Mouse (Mus musculus): ENCODE measurements around the gene Jrkl. TPM values are rescaled to one million over a fixed set of nuclear protein-coding genes. Genes with fewer than 3 reads are reported as not detected.

Jrkl gene
- total and polyA plus RNA-seq, 2 experiments from 2014 or later = 5.4 to 8.9 TPM

DNA sequence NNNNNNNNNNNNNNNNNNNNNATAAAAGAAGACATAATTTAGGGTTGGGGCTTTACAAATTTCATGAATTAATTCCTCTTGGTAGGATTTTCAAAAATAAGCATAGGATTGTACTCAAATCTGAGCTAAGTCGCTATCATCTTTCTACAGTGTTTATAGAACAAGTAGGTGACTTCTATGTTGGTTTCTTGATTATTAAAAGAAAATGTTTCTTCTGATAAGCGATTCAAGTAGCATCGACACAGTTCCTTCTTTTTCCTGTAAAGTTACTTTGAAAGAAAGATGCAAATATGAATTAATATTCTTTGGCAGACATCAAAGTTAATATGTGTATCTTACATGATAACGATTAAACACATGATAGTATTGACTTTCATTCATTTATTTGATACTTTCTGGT is 2.5 kb upstream of the Jrkl start:
- Histone ChIP-seq H3K4me3 (ENCODE audit: low read depth, low read length) (no peak overlapping the region), H3K4me1 (ENCODE audit: insufficient read depth) (peaks cover 7% of the 10 kb centered on the region; the same call in 1 of the 2 replicates), H3K27me3 (ENCODE audit: insufficient read depth, low read length) (no peaks in the 10 kb centered on the region), H3K4me2 (ENCODE audit: low read depth) (no peak overlapping the region), H3K36me3 (ENCODE audit: insufficient read depth) (no peaks in the 10 kb centered on the region), H3K27ac (ENCODE audit: low read depth, low read length) (no peak overlapping the region), H3K9ac (no peak overlapping the region), H3K9me3 (ENCODE audit: low read length) (no peaks in the 10 kb centered on the region)
- no peak for ATAC-seq
- WGBS = 94% methylated on average over 4 of the region's 4 CpGs
- no peak for DNase-seq
- no peak for TF ChIP-seq CTCF (IDR thresholded peaks at IDR 0.05; ENCODE audit: low read depth)

DNA sequence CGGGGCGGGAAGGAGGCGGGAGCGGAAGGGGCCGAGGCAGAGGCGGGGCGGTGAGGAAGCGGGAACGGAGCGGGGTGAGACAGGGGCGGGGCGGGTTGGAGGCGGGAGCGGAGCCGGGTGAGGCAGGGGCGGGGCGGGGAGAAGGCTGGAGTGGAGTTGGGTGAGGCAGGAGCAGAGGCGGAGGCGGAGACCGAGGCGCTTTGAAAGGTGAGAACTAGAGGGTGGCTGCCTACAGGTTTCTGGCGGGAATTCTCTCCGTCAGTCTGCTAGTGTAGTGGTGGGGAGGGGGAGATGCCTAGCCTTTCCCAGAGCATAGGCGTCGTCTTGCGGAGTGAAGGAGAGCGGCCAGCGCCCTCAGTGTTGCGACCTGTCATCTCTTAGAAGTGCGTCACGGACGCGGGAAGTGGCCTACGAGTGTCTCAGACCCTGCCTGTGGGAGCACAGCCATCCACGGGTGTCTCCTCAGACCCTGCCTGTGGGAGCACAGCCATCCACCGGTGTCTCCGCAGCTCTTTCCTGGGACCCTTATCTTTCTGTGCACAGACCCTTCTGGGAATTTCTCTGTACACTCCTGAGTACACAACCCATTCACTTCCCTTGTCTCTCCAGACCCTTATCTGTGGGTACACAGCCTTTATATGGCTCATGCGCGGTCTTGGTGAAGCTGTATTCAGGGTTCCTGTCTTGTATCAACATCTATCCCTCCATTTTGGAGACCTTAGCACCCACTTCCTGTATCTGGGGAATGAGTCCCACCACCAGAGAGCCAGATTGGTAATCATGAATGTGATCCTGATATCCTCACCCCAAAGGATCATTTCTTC is 1.4 kb upstream of the Jrkl start, which contains the start of gene Ccdc82:
Gene Ccdc82 (plus strand): TSS at position 141 of the 824 bp plus-strand sequence.
- H3K4me2 ChIP-seq (ENCODE audit: low read depth) = peak within 1 kb of the TSS; percentile 72
- no peaks in the 10 kb centered on the region for H3K36me3 ChIP-seq (ENCODE audit: insufficient read depth)
- DNase-seq (peak; percentile 89), ATAC-seq (peak; percentile 96)
- H3K9me3 ChIP-seq (ENCODE audit: low read length) = no peaks in the 10 kb centered on the region
- peak within 1 kb of the TSS; percentile 83 for H3K27ac ChIP-seq (ENCODE audit: low read depth, low read length)
- no peaks in the 10 kb centered on the region for H3K27me3 ChIP-seq (ENCODE audit: insufficient read depth, low read length)
- H3K4me1 ChIP-seq (ENCODE audit: insufficient read depth) = peaks cover 7% of the 10 kb centered on the region; the same call in 1 of the 2 replicates
- no peak for TF ChIP-seq CTCF (IDR thresholded peaks at IDR 0.05; ENCODE audit: low read depth)
- WGBS = 4% methylated on average over 34 of the region's 39 CpGs
- H3K9ac ChIP-seq = peak within 1 kb of the TSS; percentile 75
- H3K4me3 ChIP-seq (ENCODE audit: low read depth, low read length) = peak within 1 kb of the TSS; percentile 70

DNA sequence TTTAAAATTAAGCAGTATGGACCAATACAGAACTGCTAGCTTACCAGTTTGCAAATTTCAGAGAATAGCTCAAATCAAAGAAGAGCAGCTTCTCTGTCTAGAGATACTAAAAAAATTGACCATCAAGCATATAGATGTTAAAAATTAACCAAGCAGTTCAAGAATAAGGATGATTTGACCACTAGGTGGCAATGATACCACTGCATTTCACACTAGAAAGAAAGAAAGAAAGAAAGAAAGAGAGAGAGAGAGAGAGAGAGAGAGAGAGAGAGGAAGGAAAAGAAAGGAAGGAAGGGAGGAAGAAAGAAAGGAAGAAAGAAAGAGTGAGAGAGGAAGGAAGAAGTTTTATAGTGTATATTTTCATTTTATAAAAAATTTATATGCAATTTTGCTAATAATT is 3.3 kb downstream of the Jrkl start:
- no peak overlapping the region for H3K27ac ChIP-seq (ENCODE audit: low read depth, low read length)
- ATAC-seq (no peak), DNase-seq (peak; percentile 41)
- H3K4me1 ChIP-seq (ENCODE audit: insufficient read depth) = peaks cover 7% of the 10 kb centered on the region; the same call in 1 of the 2 replicates
- no peaks in the 10 kb centered on the region for H3K36me3 ChIP-seq (ENCODE audit: insufficient read depth)
- no peaks in the 10 kb centered on the region for H3K9me3 ChIP-seq (ENCODE audit: low read length)
- no peak overlapping the region for H3K9ac ChIP-seq
- TF ChIP-seq CTCF (IDR thresholded peaks at IDR 0.05; ENCODE audit: low read depth) = peak; percentile 71
- H3K4me2 ChIP-seq (ENCODE audit: low read depth) = no peak overlapping the region
- H3K27me3 ChIP-seq (ENCODE audit: insufficient read depth, low read length) = no peaks in the 10 kb centered on the region
- no peak overlapping the region for H3K4me3 ChIP-seq (ENCODE audit: low read depth, low read length)

DNA sequence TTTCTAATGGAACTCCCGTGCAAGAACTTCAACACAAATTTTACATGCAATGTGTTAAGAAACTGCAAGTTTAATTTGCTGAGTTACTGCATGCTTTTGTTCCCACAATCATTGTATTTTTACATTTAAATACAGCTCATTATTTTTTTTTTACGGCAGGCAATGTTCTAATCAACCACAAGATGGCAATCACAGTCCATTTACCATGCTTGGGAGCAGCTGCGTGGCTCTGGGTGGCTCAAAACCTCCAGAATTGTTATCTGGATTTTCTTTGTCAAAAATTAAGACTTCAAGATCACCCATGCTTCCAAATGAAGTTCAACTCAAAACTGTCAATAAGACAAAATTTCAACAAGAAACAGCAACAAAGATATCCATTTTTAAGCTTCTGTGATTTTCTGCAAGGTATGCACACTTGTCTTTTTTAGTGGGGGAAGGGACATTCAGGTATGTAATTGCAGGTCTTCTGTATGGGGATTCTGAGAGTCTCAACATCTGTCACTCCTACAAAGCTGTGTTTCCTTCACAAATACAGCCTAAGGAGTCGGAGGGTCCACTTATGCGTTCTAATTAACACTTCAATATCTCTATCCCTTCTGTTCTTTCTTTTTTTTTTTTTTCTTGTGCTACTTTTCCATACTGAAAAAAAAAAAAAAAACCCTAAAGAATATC is 13.9 kb downstream of the Jrkl start:
- TF ChIP-seq CTCF (IDR thresholded peaks at IDR 0.05; ENCODE audit: low read depth) = peak; percentile 87
- peak; percentile 86 for ATAC-seq
- Histone ChIP-seq H3K9me3 (ENCODE audit: low read length) (no peaks in the 10 kb centered on the region), H3K27ac (ENCODE audit: low read depth, low read length) (no peak overlapping the region), H3K4me1 (ENCODE audit: insufficient read depth) (no peaks in the 10 kb centered on the region), H3K4me2 (ENCODE audit: low read depth) (no peak overlapping the region), H3K27me3 (ENCODE audit: insufficient read depth, low read length) (no peaks in the 10 kb centered on the region), H3K36me3 (ENCODE audit: insufficient read depth) (no peaks in the 10 kb centered on the region), H3K4me3 (ENCODE audit: low read depth, low read length) (no peak overlapping the region), H3K9ac (no peak overlapping the region)
- DNase-seq = peak; percentile 84
- WGBS = 14% methylated on average over 5 of the region's 5 CpGs

DNA sequence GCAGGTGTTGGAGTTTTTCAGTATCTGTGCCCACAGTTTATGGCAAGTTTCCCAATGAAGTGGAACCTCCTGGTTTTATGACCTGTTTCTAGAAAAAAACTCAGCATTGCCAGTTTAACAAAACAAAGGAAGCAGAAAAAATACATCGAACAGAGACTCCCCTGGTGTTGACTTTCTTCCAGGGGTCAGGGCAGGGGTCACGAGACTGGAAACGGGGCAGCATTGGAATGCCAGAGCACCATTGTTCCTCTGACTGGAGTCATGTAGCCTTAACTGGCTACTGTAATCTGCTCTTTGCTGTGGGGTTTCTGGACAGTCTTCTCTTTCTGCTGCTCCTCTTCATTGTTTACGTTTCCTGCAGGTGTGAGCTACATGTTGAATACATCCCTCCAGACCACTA is 15.1 kb downstream of the Jrkl start:
- 15% methylated on average over 4 of the region's 4 CpGs for WGBS

DNA sequence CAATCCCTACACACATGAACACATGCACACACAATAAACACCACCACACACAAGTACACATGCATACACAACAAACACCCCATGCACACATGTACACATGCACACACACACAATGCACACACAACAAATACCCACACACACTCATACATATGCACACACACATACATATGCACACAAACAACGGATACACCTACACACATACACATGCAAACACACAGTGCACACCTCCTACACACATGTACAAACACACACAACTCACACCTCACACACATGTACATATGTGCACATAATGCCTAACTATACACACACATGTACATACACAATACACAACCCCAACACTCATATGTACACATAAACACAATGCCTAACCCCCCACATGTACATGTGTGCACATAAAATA is 19.8 kb downstream of the Jrkl start:
- Histone ChIP-seq H3K4me2 (ENCODE audit: low read depth) (no peak overlapping the region), H3K4me1 (ENCODE audit: insufficient read depth) (no peaks in the 10 kb centered on the region), H3K36me3 (ENCODE audit: insufficient read depth) (no peaks in the 10 kb centered on the region), H3K27me3 (ENCODE audit: insufficient read depth, low read length) (no peaks in the 10 kb centered on the region), H3K9me3 (ENCODE audit: low read length) (no peaks in the 10 kb centered on the region), H3K27ac (ENCODE audit: low read depth, low read length) (no peak overlapping the region), H3K4me3 (ENCODE audit: low read depth, low read length) (no peak overlapping the region), H3K9ac (no peak overlapping the region)
- 88% methylated on average over 1 of the region's 1 CpGs for WGBS
- ATAC-seq (no peak), DNase-seq (no peak)
- TF ChIP-seq CTCF (IDR thresholded peaks at IDR 0.05; ENCODE audit: low read depth) = no peak

More for the DNA sequence above, 15.1 kb downstream of the Jrkl start:
- no peaks in the 10 kb centered on the region for H3K27me3 ChIP-seq (ENCODE audit: insufficient read depth, low read length)
- H3K27ac ChIP-seq (ENCODE audit: low read depth, low read length) = no peak overlapping the region
- H3K4me2 ChIP-seq (ENCODE audit: low read depth) = no peak overlapping the region
- H3K9ac ChIP-seq = no peak overlapping the region
- H3K9me3 ChIP-seq (ENCODE audit: low read length) = no peaks in the 10 kb centered on the region
- DNase-seq = no peak
- no peak for ATAC-seq
- H3K4me3 ChIP-seq (ENCODE audit: low read depth, low read length) = no peak overlapping the region
- H3K36me3 ChIP-seq (ENCODE audit: insufficient read depth) = no peaks in the 10 kb centered on the region
- no peak for TF ChIP-seq CTCF (IDR thresholded peaks at IDR 0.05; ENCODE audit: low read depth)
- no peaks in the 10 kb centered on the region for H3K4me1 ChIP-seq (ENCODE audit: insufficient read depth)

DNA sequence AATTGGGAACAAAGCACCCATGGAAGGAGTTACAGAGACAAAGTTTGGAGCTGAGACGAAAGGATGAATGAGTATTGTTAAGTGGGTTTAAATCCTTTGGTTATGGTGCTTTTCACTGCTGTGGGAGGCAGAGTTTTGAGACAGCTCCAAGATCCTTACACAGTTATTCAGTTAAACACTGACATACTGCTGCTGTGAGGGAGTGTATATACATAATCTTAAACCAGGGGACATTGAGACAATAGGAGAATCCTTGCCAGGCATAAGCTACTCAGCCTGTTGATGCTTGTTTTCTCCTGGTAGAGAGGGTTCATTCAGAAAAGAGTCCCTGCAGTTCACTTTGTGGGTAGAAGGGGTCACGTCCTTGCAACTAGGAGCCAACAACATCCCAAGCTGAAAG is 39.3 kb downstream of the Jrkl start:
- ATAC-seq (no peak), DNase-seq (no peak)
- no peak overlapping the region for H3K4me3 ChIP-seq (ENCODE audit: low read depth, low read length)
- TF ChIP-seq CTCF (IDR thresholded peaks at IDR 0.05; ENCODE audit: low read depth) = no peak
- WGBS = 31% methylated on average over 2 of the region's 2 CpGs
- no peak overlapping the region for H3K27ac ChIP-seq (ENCODE audit: low read depth, low read length)
- no peak overlapping the region for H3K9ac ChIP-seq
- H3K27me3 ChIP-seq (ENCODE audit: insufficient read depth, low read length) = no peaks in the 10 kb centered on the region
- no peak overlapping the region for H3K4me2 ChIP-seq (ENCODE audit: low read depth)
- no peaks in the 10 kb centered on the region for H3K4me1 ChIP-seq (ENCODE audit: insufficient read depth)
- no peaks in the 10 kb centered on the region for H3K36me3 ChIP-seq (ENCODE audit: insufficient read depth)
- H3K9me3 ChIP-seq (ENCODE audit: low read length) = no peaks in the 10 kb centered on the region

Measured in forebrain, postnatal 0 days (tissue).